Mouse (Mus musculus) stomach, postnatal 0 days (tissue): ENCODE results near the gene Bap1.
A peak's percentile ranks its signal among the peaks of the same experiment; 100 is the strongest.

ENCODE experiments used
- CTCF ChIP-seq: IDR thresholded peaks from 2 replicates; pipeline ENCODE4 v1.5.1; 2016; ENCODE audit warnings: antibody characterized with exemption, low read depth, mild to moderate bottlenecking, moderate library complexity
- EP300 ChIP-seq: optimal IDR thresholded peaks from 2 replicates; pipeline ENCODE3; 2016; ENCODE audit warnings: antibody characterized with exemption

DNA sequence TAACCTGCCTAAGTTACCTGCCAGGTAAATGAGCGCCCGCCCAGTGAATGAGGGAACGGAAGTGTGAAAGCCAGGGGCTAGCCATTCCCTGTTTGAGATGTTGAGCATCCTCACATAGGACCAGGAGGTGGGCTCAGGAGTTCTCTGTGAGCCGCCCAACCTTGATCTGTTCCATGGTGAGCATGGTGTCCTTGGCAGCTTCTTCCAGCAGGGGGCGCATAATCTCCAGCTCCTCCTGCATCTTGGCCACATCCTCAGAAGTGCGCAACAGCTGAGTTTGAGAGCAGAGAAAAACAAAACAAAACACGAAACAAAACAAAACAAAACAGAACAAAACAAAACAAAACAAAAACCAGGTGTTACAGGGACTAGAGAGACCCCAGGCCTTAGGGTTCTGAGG lies 20.9 kb downstream of the Bap1 start:
- TF ChIP-seq CTCF (peak; percentile 96), EP300 (no peak)
